Mouse (Mus musculus) bone marrow macrophage, adult 2 months (primary cell): ENCODE results near the gene Ctcfl.

Experiments
- CTCF ChIP-seq: IDR thresholded peaks from 2 replicates; pipeline ENCODE4 v1.5.1; 2012; ENCODE audit warnings: low read depth, mild to moderate bottlenecking, low read length, moderate library complexity
- POLR2A ChIP-seq: IDR thresholded peaks from 2 replicates; pipeline ENCODE4 v1.6.1; 2012; ENCODE audit warnings: mild to moderate bottlenecking, low read depth, low read length, borderline replicate concordance

GRCm38 (mm10) chr2:173087405-173087804 is 31.9 kb downstream of the Ctcfl start:
- no peak for TF ChIP-seq CTCF
- no peak for TF ChIP-seq POLR2A
